Mouse (Mus musculus) frontal cortex, adult (tissue): ENCODE data around the gene Smc1b.

ENCODE experiments used
- ATAC-seq: cut with Nextera tagmentation; 2 replicates; pipeline ENCODE4 v1.9.2; 2017; ENCODE audit warnings: mild to moderate bottlenecking, moderate library complexity, mixed read lengths; ENCODE audit not compliant: low TSS enrichment

The Smc1b gene

DNA sequence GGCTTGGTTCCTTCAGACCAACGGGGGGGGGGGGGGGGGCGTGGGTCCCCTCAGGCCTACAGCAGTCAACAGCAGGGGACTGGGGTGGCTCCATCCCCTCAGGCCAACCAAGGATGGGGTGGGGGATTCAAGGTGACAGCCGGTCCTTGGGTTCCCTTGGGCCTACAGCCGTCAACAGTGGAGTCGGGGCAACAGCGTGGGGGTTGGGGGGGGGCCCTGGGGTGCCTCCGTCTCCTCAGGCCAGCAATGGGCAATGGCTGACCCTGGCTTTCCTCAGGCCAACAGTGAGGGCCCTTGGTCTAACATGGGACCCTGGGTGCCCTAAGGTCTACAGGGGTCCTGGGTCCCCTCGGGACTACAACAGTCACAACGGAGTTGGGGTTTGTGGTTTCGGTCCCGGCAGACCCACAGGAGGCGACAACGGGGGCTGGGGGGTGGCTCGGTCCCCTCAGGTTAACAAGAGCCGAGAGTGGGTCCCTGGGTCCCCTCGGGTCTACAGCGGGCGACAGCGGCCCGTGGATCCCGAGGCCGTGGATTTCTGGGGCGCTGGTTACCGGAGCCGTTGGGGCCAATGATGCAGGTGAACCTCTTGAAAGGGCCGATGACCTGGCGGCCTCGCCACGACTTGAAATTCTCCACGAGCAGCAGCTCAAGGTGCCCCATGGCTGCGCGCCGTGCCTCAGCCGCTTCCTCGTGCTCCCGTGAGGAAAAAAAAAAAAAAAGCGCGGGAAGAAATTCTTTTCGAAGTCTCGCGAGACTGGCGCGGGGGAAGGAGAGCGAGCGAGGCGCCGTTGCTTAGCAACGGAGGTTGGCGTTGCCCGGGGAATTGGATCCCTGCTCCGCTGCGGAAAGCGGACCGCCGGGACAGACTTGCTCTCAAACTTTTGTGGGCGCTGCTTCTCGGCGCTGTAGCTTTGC, at the start of gene Smc1b, which contains the start of gene Ribc2:
Gene Smc1b, minus strand, starts transcription at position 690 of the 918 bp plus-strand sequence.
Gene Ribc2, plus strand, starts transcription at position 804 of the 918 bp plus-strand sequence.
- peak; percentile 96 for ATAC-seq

DNA sequence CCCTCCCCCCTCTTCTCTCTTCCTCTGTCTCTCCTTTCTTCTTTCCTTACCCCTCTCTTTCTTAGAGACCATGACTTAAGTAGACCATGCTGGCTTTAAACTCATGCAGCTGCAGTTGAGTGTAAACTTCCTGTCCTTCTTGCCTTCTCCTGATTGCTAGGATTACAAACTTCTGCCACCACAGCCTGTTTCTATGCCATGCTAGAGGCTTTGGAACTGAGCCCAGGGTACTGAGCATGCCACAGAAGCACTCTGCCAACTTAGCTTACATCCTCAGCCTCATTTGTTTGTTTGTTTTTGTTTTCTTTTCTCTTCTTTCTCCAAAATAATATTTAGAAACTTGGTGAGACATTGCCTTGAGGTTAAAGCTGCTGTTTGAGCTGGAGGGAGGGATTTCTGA, 48.6 kb upstream of the Smc1b start:
- ATAC-seq: no peak

DNA sequence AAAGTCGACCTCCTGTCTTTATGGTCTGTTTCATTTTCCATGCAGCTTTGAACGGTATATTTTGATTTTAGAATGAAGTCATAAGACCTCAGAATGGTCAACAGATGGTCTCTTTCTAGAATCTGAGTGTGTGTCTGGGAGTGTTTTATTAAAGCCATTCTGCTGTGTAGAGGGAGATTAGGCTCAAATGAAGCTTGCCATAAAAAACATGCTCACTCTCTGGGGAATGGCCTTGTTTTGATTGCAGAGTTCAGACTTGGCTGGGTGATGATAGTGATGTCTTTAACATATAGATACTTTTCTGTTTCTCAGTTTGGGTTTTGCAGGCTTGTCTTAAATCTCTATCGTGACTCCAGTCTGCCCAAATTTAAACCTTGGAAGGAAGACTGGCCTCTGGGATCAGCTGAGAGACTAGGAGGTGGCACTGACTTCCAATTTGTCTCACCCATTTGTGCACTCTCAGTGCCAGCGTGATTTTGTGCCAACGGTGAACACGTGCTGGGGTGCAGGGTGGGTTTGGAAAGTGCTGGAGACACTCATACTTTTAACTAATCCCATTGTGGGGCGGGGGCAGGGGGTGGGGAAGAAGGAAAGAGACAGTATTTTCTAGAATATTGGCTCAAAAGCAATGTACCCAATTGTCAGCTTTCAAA, 47.9 kb upstream of the Smc1b start:
- no peak for ATAC-seq

DNA sequence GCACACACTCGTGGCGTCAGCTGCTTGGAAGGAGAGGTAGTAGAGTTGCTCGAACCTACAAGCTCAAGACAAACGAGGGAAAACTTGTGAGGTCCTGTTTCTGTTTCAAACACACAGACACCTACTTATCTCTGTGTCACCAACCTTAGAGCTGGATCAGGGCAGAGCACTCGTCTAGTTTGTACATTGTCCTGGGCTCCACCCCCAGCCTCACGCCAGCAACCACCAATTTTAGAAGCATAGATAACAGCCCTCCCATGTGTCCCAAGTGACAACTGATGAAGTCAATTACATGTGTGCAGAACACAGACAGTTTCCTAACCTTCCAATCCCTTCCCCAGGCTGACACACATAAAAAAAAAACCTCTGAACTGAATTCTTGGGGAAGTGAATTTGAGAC, 46.4 kb upstream of the Smc1b start:
- no peak for ATAC-seq

DNA sequence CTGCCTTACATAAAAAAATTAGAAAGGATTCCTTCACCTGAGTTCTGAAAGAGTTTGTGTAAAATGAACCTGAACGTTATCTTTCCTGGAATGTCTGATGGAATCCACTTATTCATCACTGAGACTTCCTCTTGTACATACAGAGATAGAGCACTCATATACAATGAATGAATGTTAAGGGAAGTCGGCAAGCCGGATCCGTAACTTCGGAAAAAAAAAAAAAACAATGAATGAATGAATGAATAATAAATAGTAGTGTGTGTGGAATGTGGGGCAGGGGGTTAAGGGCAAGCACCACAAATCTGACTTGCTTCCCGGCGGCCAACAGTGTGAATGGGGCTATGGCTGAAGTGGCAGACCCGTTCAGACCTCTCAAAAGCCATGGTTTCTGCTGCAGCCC, 45.8 kb upstream of the Smc1b start:
- no peak for ATAC-seq

DNA sequence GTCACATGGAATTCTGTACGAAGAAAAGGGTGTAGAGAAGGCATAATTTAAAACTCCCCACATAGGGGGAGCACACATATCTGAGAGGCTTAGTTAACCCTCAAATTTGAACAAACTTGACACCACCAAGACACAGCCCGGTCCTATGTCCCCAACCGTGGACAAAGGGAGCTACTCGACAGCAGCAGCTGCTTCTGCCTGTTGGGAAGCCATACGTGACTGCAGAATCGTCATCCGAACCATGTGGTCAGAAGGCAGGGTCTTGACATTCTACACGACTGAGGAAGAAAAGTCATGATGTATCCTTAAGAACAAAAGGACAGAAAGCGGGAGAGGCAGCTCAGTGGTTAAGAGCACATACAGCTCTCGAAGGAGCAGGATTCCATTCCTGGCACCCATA, 42.3 kb upstream of the Smc1b start:
- no peak for ATAC-seq

DNA sequence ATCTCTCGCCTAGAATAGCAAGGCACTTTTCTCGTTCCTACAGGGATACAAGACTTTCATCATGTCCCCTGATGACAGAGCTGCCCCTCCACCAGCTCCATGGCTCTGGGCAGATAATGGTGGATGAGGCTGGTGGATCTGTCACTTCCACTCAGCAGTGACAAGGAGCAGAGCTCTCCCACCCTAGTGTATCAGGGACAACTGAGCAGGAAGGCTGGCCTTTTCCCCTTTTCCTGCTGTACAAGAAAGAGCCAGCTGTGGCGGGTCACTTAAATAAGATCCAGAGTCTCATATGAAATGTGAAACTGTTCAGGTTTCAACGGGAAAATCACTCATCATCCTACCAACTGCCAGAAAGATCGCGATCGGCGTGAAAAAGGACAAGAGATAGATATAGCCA, 41.7 kb upstream of the Smc1b start:
- no peak for ATAC-seq

DNA sequence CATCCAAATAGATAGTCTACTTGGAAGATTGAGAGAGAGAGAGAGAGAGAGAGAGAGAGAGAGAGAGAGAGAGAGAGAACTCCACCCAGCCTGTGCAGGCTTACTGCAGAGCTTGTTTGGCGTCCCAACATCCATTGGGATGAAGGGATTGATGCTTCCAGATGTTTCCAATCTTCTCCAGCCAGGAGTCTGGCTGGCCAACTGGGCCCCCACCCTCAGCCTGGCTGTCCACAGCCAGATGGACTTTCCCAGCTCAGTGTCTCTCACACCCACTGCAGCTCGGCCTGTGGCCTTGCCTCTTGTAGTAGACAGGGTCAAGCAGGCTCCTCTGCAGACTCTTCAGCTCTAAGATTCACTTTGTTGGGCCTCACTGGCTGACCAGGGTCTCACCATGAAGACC, 40.3 kb upstream of the Smc1b start:
- no peak for ATAC-seq

DNA sequence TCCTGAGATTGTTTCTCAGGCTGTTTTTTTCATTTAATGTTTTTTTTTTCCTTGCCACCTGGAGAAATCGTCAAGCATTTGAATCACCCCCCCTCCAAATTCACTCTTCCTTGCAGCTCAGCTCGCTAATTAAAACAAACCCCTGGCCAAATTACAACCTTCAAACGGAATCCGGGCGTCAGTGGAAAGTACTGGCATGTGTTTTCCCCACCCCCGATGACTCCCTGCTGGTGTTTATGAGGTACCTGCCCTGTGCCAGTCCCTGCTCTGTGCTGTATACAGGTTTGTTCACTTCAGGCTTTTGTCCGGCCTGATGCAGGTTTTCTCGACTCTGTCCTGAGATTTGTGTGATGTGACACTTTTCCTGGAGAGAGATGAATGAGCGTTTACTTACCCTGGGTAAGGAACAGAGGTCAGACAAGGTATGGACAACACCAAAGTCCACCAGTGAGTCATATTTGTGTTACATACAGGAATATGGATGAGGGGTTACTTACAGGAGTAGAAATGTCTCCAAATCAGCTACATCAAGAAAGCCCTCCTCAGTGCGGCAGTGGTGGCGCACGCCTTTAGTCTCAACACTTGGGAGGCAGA, 35.4 kb upstream of the Smc1b start:
- ATAC-seq: no peak

DNA sequence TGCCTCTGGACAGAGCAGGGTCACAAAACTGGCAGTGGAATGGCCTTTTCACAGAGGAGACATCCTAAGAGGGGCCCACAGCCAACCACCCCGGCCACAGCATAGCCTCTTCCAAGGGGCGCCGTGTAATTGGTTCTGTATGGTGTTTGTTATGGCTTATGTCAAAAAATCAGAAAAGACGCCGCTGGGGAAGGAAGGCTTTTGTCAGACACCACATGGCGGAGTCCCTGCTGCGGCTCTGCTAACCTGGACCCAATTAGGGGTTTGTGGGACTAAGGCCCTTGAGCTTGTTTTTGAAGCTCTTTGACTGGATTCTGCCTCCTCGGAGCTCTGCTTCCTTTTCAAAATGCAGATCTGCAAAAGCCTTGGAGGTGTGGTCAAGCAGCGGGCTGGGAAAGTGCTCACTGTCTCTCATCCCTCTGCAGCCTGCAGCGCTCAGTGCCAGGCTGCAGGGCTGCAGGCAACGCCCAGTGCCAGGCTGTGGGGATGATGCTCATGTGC, 34.7 kb upstream of the Smc1b start:
- ATAC-seq: 0 out of 2 replicates have a peak, but pooled peaks have one; percentile 23

DNA sequence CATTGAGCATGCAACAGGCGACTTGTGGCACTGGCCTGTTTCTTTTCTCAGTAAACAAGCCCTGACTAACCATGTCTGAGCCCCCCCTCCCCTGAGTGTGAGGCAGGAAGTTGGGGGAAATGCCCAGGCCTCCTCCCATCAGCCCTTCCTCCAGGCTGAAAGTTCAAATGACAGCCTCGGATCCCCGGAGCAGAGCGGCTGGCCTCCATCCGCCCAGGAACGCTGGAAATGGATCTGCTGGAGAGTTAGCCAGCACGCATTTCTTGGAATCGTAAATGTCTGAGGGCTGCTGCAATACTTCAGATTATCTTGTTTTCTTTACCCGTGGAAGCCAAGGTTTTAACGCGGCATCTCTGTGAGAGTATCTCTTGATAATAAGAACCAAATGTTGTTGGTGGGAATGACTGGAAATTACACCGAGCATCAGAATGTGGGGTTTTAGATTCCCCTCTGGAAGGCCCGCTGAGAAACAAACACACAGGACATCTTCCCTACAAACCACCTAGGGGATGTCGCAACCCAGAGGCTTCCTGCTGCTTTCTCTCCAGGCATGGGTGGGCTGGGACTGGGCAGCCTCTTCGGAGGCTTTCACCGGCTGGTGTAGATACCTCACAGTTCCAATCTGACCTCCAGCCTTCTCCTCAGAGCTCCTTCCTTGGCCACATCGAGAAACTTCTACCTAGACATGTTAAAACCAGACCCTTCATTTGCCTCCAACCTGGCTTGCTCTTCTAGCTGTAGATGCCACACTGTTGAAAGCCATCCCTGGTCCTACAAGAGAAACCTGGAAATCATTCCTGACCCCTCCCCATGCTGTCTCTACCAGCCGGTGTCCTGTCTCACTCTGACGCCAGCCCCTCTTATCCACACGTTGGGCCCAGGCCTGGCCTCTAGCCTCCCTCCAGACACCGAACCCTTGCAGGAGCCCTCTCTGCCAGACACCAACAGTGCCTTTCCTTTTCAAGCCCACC, 31.2 kb upstream of the Smc1b start:
- ATAC-seq: no peak

DNA sequence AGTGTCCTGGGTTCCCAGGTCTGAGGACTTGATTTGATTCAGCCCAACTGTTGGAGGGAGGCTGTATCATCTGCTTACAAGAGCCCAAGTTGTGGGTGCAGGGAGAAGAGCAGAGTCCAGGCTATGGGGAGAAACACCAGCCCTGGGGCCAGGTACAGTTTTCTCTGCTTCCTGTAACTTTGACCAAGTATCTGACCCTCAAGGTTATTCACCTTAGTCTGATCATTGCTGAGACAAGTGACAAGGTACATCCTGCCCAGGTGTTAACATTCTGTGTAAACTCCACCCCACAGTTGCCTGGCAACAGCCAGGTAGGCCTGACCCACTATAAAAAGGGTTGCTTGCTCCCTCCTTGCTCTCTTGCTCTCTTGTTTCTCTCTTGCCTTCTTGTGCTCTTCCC, 29.7 kb upstream of the Smc1b start:
- no peak for ATAC-seq

DNA sequence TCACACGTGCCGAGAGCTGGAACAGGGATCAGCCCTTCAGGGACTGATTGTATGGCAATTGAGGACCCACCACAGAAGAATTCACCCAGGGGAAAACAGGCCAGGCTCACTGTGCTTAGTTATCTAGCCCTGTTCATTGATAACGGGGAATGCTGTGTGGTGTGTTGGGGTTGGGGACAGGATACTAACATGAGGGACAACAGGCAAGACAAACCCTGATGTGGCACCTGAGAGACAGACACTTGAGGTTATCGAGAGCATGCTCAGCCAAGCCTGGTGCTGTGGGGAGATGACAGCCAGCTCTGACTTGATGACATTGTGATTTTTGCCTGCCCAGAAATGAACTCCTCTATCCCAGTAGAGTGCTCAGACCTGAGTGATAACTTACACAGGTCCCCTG, 24.4 kb upstream of the Smc1b start:
- ATAC-seq: no peak

DNA sequence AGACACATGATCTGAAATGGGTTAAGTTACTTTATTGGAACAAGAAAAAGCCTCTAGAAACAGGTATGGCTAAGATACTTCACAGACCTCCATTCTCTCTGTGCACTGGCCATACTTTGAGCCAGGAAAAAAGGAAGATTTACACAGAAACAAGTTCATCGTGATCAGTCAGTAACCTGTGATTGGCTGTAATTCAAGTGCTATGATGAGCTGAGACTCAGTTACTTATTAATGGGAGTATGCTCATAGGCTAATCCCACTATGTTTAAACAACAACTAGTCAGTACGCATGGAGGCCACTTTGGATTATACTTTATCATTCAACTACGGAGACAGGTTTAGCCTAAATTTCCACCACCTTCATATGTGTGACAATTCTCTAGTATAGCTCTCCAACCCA, 22.3 kb upstream of the Smc1b start:
- no peak for ATAC-seq

DNA sequence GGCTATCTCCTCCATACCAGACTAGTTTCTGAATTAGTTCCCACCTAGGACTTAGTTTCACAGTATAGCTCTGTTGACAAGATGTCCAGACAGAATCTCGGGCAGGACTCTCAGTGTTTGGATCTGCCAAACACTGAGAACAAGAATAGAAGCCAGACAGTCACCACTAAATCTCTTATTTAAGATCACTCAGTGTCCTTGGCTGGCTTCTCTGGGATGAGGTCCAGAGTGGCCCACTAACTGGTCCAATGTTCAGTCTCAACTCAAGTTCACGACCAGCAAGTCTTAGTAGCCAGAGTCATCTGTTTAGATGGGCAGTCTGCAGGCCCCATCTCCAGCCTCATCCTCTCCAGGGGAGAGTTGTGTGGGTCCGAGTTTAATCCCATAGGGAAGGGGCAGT, 20.8 kb upstream of the Smc1b start:
- no peak for ATAC-seq

DNA sequence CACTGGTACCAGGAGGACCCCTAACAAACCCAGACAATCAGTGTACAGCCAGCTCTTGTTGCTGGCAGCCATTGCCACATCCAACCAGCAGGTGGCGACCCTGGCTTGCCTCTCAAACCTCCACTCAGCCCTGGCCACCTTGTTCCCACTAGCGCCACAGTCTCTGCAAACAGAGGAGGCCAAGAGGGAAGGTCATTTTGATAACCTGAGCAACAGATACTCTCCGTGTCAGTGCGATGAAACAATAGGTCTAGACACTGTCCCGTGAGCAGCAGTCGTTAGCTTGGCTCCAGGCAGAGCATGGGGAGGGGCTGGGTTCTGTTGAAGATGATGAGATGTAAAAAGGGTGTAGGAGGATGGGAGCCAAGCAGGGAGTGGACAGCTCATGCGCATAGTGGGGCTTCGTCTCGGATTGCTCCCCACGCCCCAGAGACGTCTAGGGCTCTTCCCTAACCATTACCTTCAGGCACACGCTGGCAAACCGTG, 19.7 kb upstream of the Smc1b start:
- ATAC-seq: peak; percentile 93

DNA sequence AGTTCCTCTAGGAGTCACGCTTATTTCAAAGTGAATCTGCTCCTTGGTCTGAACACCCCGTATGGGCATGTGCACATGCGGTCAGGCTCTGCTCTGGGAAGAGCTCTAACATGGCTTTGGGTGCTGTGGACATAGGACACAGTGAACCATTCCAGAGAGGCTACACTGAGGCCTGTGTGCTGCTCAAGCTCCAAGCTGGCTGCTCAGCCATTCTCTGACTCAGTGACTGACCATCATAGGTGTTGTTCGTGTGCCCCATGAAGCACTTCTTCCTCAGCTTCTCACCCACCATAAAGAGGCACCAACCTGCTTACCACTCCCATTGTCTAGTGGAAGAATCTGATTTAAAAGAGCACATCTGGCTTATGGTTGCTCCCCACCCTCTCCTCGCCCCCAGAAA, 12.5 kb upstream of the Smc1b start:
- no peak for ATAC-seq

DNA sequence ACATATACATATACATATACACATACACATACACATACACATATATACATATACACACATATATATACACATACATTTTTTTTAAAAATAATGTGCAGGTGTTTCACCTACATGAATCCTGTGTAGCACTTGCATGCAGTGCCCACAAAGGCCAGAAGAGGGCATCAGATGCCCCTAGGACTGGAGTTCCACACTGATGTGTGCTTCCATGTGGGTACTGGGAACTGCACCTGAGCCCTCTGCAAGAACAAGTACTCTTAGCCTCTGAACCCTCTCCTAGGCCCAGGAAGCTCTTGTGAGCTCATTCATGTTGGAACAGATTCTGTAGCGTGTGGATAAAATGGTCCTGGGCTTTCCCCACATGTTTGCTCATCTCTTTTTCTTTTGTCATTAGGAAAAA, 12.0 kb upstream of the Smc1b start:
- no peak for ATAC-seq

DNA sequence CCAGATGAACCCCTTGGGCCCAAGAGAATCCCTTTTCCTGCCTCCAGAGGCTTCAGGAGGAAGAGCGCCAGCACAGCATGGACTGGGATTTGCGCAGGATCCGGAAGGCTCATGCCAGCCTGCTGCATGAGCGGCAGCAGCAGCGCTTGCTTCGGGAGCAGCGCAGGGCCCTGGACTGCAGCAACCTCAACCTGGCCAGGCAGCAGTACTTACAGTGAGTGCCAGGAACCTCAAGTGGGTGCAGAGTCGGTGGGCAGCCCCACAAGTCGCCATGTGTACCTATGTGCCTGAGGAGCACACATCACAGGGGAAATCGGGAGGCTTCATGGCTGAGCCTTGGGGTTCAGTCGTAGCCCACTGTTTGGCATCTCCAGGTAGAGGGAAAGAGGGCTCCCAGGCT, 11.4 kb upstream of the Smc1b start:
- no peak for ATAC-seq

DNA sequence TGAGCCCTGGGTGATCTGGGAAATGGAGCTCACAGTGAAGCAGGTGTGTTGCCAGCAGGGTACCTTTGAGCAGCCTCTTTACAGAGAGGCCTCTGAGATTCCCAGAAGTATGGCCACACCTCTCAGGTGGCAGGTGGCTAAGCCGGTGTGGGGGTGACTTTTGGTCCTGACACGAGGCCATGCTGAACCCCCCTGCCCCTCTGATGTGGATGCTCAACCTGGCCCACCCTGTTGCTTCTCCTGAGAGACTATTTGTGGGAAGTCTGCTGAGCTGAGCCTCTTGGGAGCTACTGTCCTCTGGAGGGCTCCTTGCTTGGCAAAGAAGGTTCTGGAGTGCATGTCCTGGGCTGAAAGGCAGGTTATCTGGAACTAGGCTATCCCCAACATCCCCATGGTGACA, 10.7 kb upstream of the Smc1b start:
- no peak for ATAC-seq

DNA sequence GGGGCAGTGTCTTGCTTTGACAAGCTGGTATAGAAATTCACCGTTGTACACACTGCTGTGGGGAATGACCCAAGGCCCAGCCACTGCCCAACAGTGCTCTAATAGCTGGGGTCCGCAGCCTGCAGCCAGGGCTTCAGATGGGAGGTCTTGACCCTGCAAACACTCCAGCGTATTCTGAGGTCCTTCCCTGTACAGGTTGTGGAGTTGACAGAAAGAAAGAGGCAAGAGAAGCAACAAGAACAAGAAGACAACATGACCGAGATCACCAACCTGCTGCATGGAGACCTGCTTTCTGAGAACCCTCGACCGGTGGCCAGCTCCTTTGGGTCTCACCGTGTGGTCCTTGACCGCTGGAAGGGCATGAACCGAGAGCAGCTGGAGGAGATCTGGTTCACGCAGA, 9.5 kb upstream of the Smc1b start:
- ATAC-seq: no peak
